Mouse (Mus musculus): ENCODE data around the gene Dhdds. TPM values are rescaled to one million over a fixed set of nuclear protein-coding genes. Genes with fewer than 3 reads are reported as not detected.

Gene Dhdds
- total and polyA plus RNA-seq, 3 experiments = 15.9 to 37.7 TPM; not detected in 1

DNA sequence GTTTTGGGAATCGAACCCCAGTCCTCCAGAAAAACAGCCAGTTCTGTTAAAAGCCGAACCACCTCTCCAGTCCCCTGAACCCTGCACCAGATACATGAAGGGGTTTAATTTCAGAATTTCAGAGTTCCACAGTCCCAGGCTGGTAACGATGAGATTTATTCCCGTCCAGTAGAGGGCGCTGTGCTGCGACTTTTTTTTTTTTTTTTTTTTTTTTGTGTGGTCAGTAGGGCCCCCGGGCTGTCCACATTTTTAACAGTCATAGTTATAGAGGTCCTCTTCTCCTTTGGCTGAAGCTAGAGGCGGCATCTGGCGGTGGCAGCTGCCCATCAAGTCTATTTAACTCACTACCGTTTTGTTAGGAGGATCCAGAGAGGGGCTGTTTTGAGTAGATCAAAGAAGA, 69.4 kb downstream of the Dhdds start:
- Histone ChIP-seq H3K4me3 (ENCODE audit: control insufficient read depth in 1 of 2, insufficient read depth in 1 of 2, low read depth in 2 of 2, low read length in 2 of 2) (no peak overlapping the region), H3K4me1 (ENCODE audit: control insufficient read depth in 1 of 2, insufficient read depth in 2 of 2, low read length in 2 of 2) (peaks cover 0 to 4% of the 10 kb centered on the region in 2 experiments; a peak in 3 of 4 replicates), H3K9me3 (replicated peaks; ENCODE audit: insufficient read depth, low read length) (no peaks in the 10 kb centered on the region), H3K9ac (ENCODE audit: control insufficient read depth, low read depth, low read length, poor library complexity, severe bottlenecking) (peak overlapping the region; percentile 41; the same call in 1 of the 2 replicates), H3K79me2 (ENCODE audit: control insufficient read depth, insufficient read depth, low read length, poor library complexity) (no peaks in the 10 kb centered on the region), H3K27ac (ENCODE audit: control insufficient read depth, low read depth, low read length) (no peak overlapping the region), H3K27me3 (ENCODE audit: control insufficient read depth in 1 of 2, insufficient read depth in 2 of 2, low read length in 2 of 2) (no peaks in the 10 kb centered on the region), H3K36me3 (ENCODE audit: control insufficient read depth in 1 of 2, insufficient read depth in 2 of 2, low read length in 2 of 2) (peaks cover 0 to 3% of the 10 kb centered on the region in 2 experiments; a peak in 1 of 4 replicates)
- DNase-seq (ENCODE audit: low read depth, low spot score) = peak; percentile 50
- TF ChIP-seq CTCF (IDR thresholded peaks at IDR 0.05 in 2 of 3, conservative IDR thresholded peaks at IDR 0.05 in 1 of 3; ENCODE audit: control insufficient read depth in 1 of 3, insufficient read depth in 1 of 3, low read depth in 2 of 3, low read length in 3 of 3, poor library complexity in 1 of 3, severe bottlenecking in 1 of 3) (peak; percentile 34 to 49 (median 43)), SMC3 (IDR thresholded peaks at IDR 0.05; ENCODE audit: low read depth, low read length) (peak; percentile 30; the same call in 1 of the 2 replicates), RAD21 (IDR thresholded peaks at IDR 0.05; ENCODE audit: low read depth, low read length) (peak; percentile 14), ZNF384 (IDR thresholded peaks at IDR 0.05; ENCODE audit: low read depth, low read length) (peak; percentile 94), MEF2A (IDR thresholded peaks at IDR 0.05; ENCODE audit: extremely low read depth, insufficient replicate concordance, low read depth, low read length, poor library complexity, severe bottlenecking) (no peak)

- Histone ChIP-seq H3K79me2 (ENCODE audit: control insufficient read depth, insufficient read depth, low read length, poor library complexity) (no peaks in the 10 kb centered on the region), H3K27ac (ENCODE audit: control insufficient read depth, low read depth, low read length) (no peak overlapping the region), H3K4me3 (ENCODE audit: control insufficient read depth in 1 of 2, insufficient read depth in 1 of 2, low read depth in 2 of 2, low read length in 2 of 2) (no peak overlapping the region), H3K36me3 (ENCODE audit: control insufficient read depth in 1 of 2, insufficient read depth in 2 of 2, low read length in 2 of 2) (peaks cover 0 to 3% of the 10 kb centered on the region in 2 experiments; a peak in 1 of 4 replicates), H3K9ac (ENCODE audit: control insufficient read depth, low read depth, low read length, poor library complexity, severe bottlenecking) (no peak overlapping the region), H3K9me3 (replicated peaks; ENCODE audit: insufficient read depth, low read length) (no peaks in the 10 kb centered on the region), H3K27me3 (ENCODE audit: control insufficient read depth in 1 of 2, insufficient read depth in 2 of 2, low read length in 2 of 2) (no peaks in the 10 kb centered on the region), H3K4me1 (ENCODE audit: control insufficient read depth in 1 of 2, insufficient read depth in 2 of 2, low read length in 2 of 2) (no peaks in the 10 kb centered on the region; a peak in 2 of 4 replicates)
- TF ChIP-seq MAX (IDR thresholded peaks at IDR 0.05; ENCODE audit: low read length) (no peak), TBP (IDR thresholded peaks at IDR 0.05; ENCODE audit: low read depth, low read length) (no peak), SMC3 (IDR thresholded peaks at IDR 0.05; ENCODE audit: low read depth, low read length) (no peak), E2F4 (IDR thresholded peaks at IDR 0.05; ENCODE audit: borderline replicate concordance, low read depth, low read length) (no peak), ZNF384 (IDR thresholded peaks at IDR 0.05; ENCODE audit: low read depth, low read length) (no peak), ZKSCAN1 (IDR thresholded peaks at IDR 0.05; ENCODE audit: low read depth, low read length) (no peak), USF2 (IDR thresholded peaks at IDR 0.05; ENCODE audit: borderline replicate concordance in 1 of 2, insufficient read depth in 1 of 2, low read depth in 1 of 2, low read length in 2 of 2) (no peak), POLR2AphosphoS2 (IDR thresholded peaks at IDR 0.05; ENCODE audit: low read length) (no peak)
- DNase-seq (ENCODE audit: low read depth, low spot score) = no peak
Observed at GRCm38 (mm10) chr4:133929278-133929670, 71.4 kb downstream of the Dhdds start.

GRCm38 (mm10) chr4:133928576-133929277, 72.0 kb downstream of the Dhdds start:
- H3K36me3 ChIP-seq (ENCODE audit: control insufficient read depth in 1 of 2, insufficient read depth in 2 of 2, low read length in 2 of 2) = peaks cover 0 to 3% of the 10 kb centered on the region in 2 experiments; a peak in 1 of 4 replicates
- 0 out of 4 replicates have a peak, but pooled peaks cover 0 to 2% of the 10 kb centered on the region in 2 experiments for H3K27me3 ChIP-seq (ENCODE audit: control insufficient read depth in 1 of 2, insufficient read depth in 2 of 2, low read length in 2 of 2)
- H3K27ac ChIP-seq (ENCODE audit: control insufficient read depth, low read depth, low read length) = no peak overlapping the region
- no peaks in the 10 kb centered on the region for H3K79me2 ChIP-seq (ENCODE audit: control insufficient read depth, insufficient read depth, low read length, poor library complexity)
- no peak for DNase-seq (ENCODE audit: low read depth, low spot score)
- H3K4me1 ChIP-seq (ENCODE audit: control insufficient read depth in 1 of 2, insufficient read depth in 2 of 2, low read length in 2 of 2) = no peaks in the 10 kb centered on the region; a peak in 2 of 4 replicates
- H3K4me3 ChIP-seq (ENCODE audit: control insufficient read depth in 1 of 2, insufficient read depth in 1 of 2, low read depth in 2 of 2, low read length in 2 of 2) = no peak overlapping the region
- no peak overlapping the region for H3K9ac ChIP-seq (ENCODE audit: control insufficient read depth, low read depth, low read length, poor library complexity, severe bottlenecking)
- no peak for TF ChIP-seq CTCF (IDR thresholded peaks at IDR 0.05 in 2 of 3, conservative IDR thresholded peaks at IDR 0.05 in 1 of 3; ENCODE audit: control insufficient read depth in 1 of 3, insufficient read depth in 1 of 3, low read depth in 2 of 3, low read length in 3 of 3, poor library complexity in 1 of 3, severe bottlenecking in 1 of 3)
- no peak for TF ChIP-seq USF2 (IDR thresholded peaks at IDR 0.05; ENCODE audit: borderline replicate concordance in 1 of 2, insufficient read depth in 1 of 2, low read depth in 1 of 2, low read length in 2 of 2)
- TF ChIP-seq RAD21 (IDR thresholded peaks at IDR 0.05; ENCODE audit: low read depth, low read length) = no peak
- no peak for TF ChIP-seq SMC3 (IDR thresholded peaks at IDR 0.05; ENCODE audit: low read depth, low read length)
- TF ChIP-seq CHD2 (IDR thresholded peaks at IDR 0.05; ENCODE audit: low read length) = no peak
- no peak for TF ChIP-seq NRF1 (IDR thresholded peaks at IDR 0.05; ENCODE audit: insufficient read depth, low read depth, low read length, poor library complexity, severe bottlenecking)
- no peak for TF ChIP-seq HCFC1 (IDR thresholded peaks at IDR 0.05; ENCODE audit: low read depth, low read length)
- H3K9me3 ChIP-seq (replicated peaks; ENCODE audit: insufficient read depth, low read length) = no peaks in the 10 kb centered on the region
